Mouse (Mus musculus) layer of hippocampus, adult 6 months (tissue): Measurements from ENCODE around the gene Ptger4. TPM values are rescaled to one million over a fixed set of nuclear protein-coding genes. Genes with fewer than 3 reads are reported as not detected.

Source experiments
- long read RNA-seq, 2 experiments: library from polyadenylated mRNA; unstranded; transcript quantifications; one replicate each; pipeline ENCODE4 v2.0.0; 2019 to 2020
- polyA plus RNA-seq: library from polyadenylated mRNA; unstranded; fragments of <200 nt; fragmentation: Nextera tagmentation; gene quantifications from 2 replicates; pipeline ENCODE4 v1.2.3, GENCODE M21; 2021

The Ptger4 gene
- 0.79 and 0.87 TPM in 2 replicates for polyA plus RNA-seq
- long read RNA-seq, experiment 1, partial matches to known transcripts = 2 of 4 reads
- long read RNA-seq, experiment 1, other reads (novel, unspliced or antisense) = 2 of 4 reads
- long read RNA-seq, experiment 2, partial matches to known transcripts = 7 of 14 reads
- long read RNA-seq, experiment 2, other reads (novel, unspliced or antisense) = 4 of 14 reads

GRCm38 (mm10) chr15:5243959-5244905 lies at the start of gene Ptger4:
Gene Ptger4 (minus strand): TSS chr15:5244187.

GRCm38 (mm10) chr15:5185366-5186292 lies 58.4 kb downstream of the Ptger4 start, which contains the start of gene Ttc33:
Gene Ttc33 (plus strand): TSS chr15:5185525.

Other genes with a start within 250 kb of the Ptger4 start
- 0.06 TPM in 1 of 2 replicates, not detected in the other for gene C7, start 180.4 kb downstream of the Ptger4 start, polyA plus RNA-seq
- gene Card6, start 135.6 kb downstream of the Ptger4 start, polyA plus RNA-seq = 1.3 and 1.8 TPM in 2 replicates
- 3,366 and 3,436 TPM in 2 replicates for gene Rpl37, start 127.5 kb downstream of the Ptger4 start, polyA plus RNA-seq
- gene Prkaa1, start 100.3 kb downstream of the Ptger4 start, polyA plus RNA-seq = 5.6 and 7.6 TPM in 2 replicates
- 73.4 and 74.7 TPM in 2 replicates for gene Ttc33, start 58.7 kb downstream of the Ptger4 start, polyA plus RNA-seq